Mouse (Mus musculus) CH12.LX (cell line): ENCODE results near the gene Dab1.

Experiments
- CHD2 ChIP-seq: IDR thresholded peaks from 2 replicates; pipeline ENCODE4 v1.6.1; 2011; ENCODE audit warnings: low read length, improper control_type of control experiment
- CTCF ChIP-seq, 2 experiments: IDR thresholded peaks in 1 of 2; conservative IDR thresholded peaks in 1 of 2; 2 replicates each; pipeline ENCODE4 v1.5.1; 2011 to 2012; ENCODE audit warnings: low read depth in 2 of 2, low read length in 2 of 2, improper control_type of control experiment in 1 of 2, inconsistent platforms in 1 of 2, mild to moderate bottlenecking in 1 of 2, moderate library complexity in 1 of 2
- EP300 ChIP-seq: IDR thresholded peaks from 2 replicates; pipeline ENCODE4 v1.6.1; 2011; ENCODE audit warnings: low read length, improper control_type of control experiment
- HCFC1 ChIP-seq: IDR thresholded peaks from 2 replicates; pipeline ENCODE4 v1.6.1; 2012; ENCODE audit warnings: low read depth, mild to moderate bottlenecking, inconsistent platforms, low read length, improper control_type of control experiment
- JUN ChIP-seq: IDR thresholded peaks from 2 replicates; pipeline ENCODE4 v1.6.1; 2011; ENCODE audit warnings: low read depth, mild to moderate bottlenecking, low read length, improper control_type of control experiment, moderate library complexity; ENCODE audit not compliant: insufficient read depth
- MAFK ChIP-seq: IDR thresholded peaks from 2 replicates; pipeline ENCODE4 v1.6.1; 2011; ENCODE audit warnings: low read length, improper control_type of control experiment; ENCODE audit not compliant: insufficient replicate concordance
- MEF2A ChIP-seq: IDR thresholded peaks from 2 replicates; pipeline ENCODE4 v1.6.1; 2014; ENCODE audit warnings: low read depth, mild to moderate bottlenecking, inconsistent platforms, low read length, improper control_type of control experiment, borderline replicate concordance
- POLR2A ChIP-seq: IDR thresholded peaks from 2 replicates; pipeline ENCODE4 v1.6.1; 2011; ENCODE audit warnings: low read depth, mild to moderate bottlenecking, improper control_type of control experiment, low read length
- POLR2AphosphoS2 ChIP-seq: IDR thresholded peaks from 2 replicates; pipeline ENCODE4 v1.6.1; 2011; ENCODE audit warnings: low read depth, low read length, improper control_type of control experiment
- RCOR1 ChIP-seq: conservative IDR thresholded peaks from 2 replicates; pipeline ENCODE4 v1.6.1; 2012; ENCODE audit warnings: low read depth, mild to moderate bottlenecking, inconsistent platforms, low read length, improper control_type of control experiment
- SIN3A ChIP-seq: IDR thresholded peaks from 2 replicates; pipeline ENCODE4 v1.6.1; 2012; ENCODE audit warnings: low read length, improper control_type of control experiment, inconsistent platforms
- ZKSCAN1 ChIP-seq: IDR thresholded peaks from 2 replicates; pipeline ENCODE4 v1.6.1; 2012; ENCODE audit warnings: low read depth, inconsistent platforms, low read length, improper control_type of control experiment, borderline replicate concordance

GRCm38 (mm10) chr4:104114006-104114361 lies 494.8 kb downstream of the Dab1 start:
- TF ChIP-seq POLR2A = no peak
- TF ChIP-seq SIN3A = no peak
- TF ChIP-seq CTCF (conservative IDR thresholded peaks at IDR 0.05 in 1 of 2, IDR thresholded peaks at IDR 0.05 in 1 of 2; ENCODE audit: low read depth in 2 of 2, low read length in 2 of 2) = no peak
- no peak for TF ChIP-seq EP300
- no peak for TF ChIP-seq MAFK
- TF ChIP-seq MEF2A = no peak
- TF ChIP-seq CHD2 = no peak
- no peak for TF ChIP-seq HCFC1
- no peak for TF ChIP-seq JUN
- TF ChIP-seq ZKSCAN1 = no peak
- TF ChIP-seq POLR2AphosphoS2 = no peak
- TF ChIP-seq RCOR1 = no peak
